Mouse (Mus musculus): ENCODE measurements around the gene Gata1. TPM values are rescaled to one million over a fixed set of nuclear protein-coding genes. Genes with fewer than 3 reads are reported as not detected.
"Not testable (repeated sequence)": the region's sequence is repeated elsewhere in the genome, so short reads cannot be mapped to it uniquely, and the experiment has no call there.

Gata1 gene
- total RNA-seq (2021) = not detected

DNA sequence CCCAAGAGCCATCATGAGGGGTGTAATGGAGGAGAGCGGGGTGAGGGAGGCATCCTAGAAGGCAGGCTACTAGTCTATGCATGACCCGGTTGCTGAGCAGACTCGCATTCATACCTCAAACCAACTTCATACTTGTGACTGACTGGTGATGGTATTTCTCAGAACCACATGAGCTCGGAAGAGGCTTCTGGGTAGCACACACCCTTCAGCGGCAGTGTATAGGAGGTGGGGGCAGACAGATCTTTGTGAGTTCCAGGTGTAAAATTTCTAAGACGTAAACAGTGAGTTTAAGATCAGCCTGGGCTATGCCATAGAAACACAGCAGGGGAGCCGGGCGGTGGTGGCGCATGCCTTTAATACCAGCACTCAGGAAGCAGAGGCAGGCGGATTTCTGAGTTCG, at the start of gene Gata1:
Gata1 (minus strand) TSS at position 180 of the 400 bp plus-strand sequence.
- DNase-seq = no peak
- intact Hi-C loops (cut with DNase I) = loop anchor here (2.0 kb wide), 1 partner anchor 15 kb away; no protein-coding TSS in a partner anchor

DNA sequence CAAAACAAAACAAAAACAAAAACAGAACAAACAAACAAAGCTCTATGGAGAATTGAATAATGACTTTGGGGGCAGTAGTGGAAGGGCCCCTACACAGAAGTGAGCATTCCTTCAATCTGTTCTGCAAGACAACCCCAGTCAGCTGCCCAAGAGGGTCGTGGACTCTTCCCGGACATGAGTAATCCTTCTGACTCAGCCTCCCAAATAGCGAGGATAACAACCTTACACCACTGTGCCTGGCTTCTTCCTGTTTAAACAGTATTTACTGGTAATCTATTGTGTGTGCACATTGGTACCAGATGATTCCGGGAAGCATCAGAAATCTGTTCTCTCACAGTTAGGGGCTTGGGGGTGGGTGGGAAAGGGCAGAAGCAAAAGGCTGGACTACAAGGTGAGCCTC, 48.9 kb upstream of the Gata1 start:
- intact Hi-C loops (cut with DNase I) = no loop called here
- no peak for DNase-seq

DNA sequence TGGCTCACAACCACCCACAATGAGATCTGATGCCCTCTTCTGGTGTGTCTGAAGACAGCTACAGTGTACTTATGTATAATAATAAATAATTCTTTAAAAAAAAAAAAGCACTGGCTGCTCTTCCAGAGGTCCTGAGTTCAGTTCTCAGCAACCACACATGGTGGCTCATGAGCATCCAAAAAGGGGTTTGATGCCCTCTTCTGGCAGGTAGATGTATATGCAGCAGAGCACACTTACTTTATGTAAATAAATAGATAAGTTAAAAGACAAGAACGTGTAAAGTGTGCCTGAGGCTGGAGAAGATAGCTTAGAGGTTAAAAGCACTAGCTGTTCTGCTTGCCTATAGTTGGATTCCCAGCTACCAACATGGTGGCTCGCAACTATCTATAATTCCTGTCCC, 46.9 kb upstream of the Gata1 start:
- intact Hi-C loops (cut with DNase I) = no loop called here
- DNase-seq = no peak

GRCm38 (mm10) chrX:8020111-8020778, 42.4 kb upstream of the Gata1 start:
- DNase-seq = no peak
- intact Hi-C loops (cut with DNase I) = no loop called here

DNA sequence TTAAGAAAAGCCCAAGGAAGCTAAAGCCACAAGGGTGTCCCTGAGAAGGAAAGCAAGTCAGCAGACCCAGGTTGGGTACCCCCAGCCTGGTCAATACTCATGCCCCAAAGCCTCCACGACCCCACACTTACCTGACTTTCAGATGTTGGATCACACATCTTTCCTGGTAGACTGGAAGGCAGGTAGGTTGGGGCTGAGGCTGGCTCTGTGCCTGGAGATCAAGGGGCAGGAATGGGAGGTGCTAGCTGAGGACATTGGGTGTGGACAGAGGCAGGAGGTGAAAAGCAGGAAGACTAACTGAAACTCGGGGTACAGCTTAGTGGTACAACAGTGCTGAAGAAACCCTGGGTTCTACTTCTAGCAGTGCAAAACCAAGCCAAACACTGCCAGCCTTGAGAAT, 40.4 kb upstream of the Gata1 start, which contains the start of gene Glod5:
Glod5 (minus strand) TSS at position 207 of the 400 bp plus-strand sequence.
- intact Hi-C loops (cut with DNase I) = no loop called here
- DNase-seq = no peak

GRCm38 (mm10) chrX:8017142-8017541, 39.3 kb upstream of the Gata1 start:
- intact Hi-C loops (cut with DNase I) = loop anchor here (1.0 kb wide), 1 partner anchor 101 kb away; no protein-coding TSS in a partner anchor
- peak; percentile 27 to 50 for DNase-seq

- DNase-seq = peak in 1 of 2 experiments; percentile 5
- intact Hi-C loops (cut with DNase I) = not testable (repeated sequence)
Observed at GRCm38 (mm10) chrX:8015675-8016074, 37.8 kb upstream of the Gata1 start.

GRCm38 (mm10) chrX:8013569-8014314, 35.9 kb upstream of the Gata1 start:
- intact Hi-C loops (cut with DNase I) = no loop called here
- DNase-seq = no peak

- no peak for DNase-seq
- intact Hi-C loops (cut with DNase I) = no loop called here
Observed at GRCm38 (mm10) chrX:8013157-8013556, 35.3 kb upstream of the Gata1 start.

GRCm38 (mm10) chrX:8009356-8009755, 31.5 kb upstream of the Gata1 start:
- DNase-seq; intact Hi-C loops (cut with DNase I): not testable (repeated sequence)

DNA sequence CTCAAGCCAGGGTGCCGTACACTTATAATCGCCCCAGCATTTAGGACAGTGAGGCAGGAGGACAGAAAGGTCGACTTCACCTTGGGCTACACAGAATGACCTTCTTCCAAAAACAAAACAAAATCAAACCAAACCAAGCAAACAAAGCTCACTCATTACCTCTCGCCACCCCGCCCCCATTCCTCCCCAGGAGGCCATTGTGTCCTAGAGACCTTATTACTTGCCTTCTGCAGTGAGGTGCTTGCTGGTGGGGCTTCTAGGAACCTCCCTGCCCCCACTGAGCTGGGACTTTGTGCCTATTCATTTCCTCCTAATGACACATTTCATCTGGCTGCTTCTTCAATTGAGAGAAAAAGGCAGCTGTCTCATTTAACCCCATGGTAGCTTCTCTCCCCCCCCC, 30.7 kb upstream of the Gata1 start:
- DNase-seq = no peak
- intact Hi-C loops (cut with DNase I) = no loop called here

DNA sequence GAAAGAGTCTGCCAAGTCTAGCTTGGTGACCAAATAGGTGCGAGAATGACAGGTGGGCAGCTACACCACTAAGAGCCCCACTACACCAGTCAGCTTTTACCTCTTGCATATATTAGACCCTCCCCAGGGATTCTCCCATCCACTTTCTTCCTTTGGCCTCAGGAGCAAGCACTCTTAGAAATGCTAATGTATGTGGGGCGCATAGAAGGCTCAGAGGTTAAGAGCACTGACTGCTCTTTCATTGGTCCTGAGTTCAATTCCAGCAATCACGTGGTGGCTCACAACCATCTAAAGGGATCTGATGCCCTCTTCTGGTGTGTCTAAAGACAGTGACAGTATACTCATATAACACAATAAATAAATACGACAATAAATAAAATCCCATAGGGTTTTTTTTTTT, 25.1 kb upstream of the Gata1 start:
- intact Hi-C loops (cut with DNase I) = no loop called here
- no peak for DNase-seq

GRCm38 (mm10) chrX:8002001-8002400, 24.1 kb upstream of the Gata1 start:
- peak in 1 of 2 experiments; percentile 2 for DNase-seq
- intact Hi-C loops (cut with DNase I) = no loop called here

DNA sequence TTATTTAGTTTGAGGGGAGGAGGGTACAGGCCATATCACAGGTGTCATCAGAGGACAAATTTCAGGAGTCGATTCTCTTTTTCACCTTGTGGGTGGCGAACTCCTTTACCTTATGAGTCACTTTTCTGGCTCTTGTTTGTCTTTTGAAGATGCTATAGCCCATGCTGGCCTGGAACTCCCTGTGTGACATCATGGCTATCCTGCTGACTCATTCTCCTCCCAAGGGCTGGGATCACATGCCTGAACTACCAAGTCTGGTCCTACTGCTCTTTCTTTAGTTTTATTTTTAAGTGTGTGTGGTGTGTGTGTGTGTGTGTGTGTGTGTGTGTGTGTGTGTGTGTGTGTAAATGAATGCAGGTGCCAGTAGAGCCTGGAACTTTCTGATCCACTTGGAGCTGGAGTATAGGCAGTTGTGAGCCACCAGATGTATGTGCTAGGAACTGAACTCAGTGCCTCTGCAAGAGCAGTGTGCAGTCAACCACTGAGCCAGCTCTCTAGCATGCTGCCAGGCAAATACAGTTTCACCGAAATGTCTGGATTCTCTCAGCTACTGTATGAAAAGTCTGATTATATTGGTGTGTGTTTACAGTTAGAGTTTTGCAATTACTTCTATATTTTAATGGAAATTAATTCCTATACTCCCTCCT, 22.8 kb upstream of the Gata1 start:
- no peak for DNase-seq
- intact Hi-C loops (cut with DNase I) = no loop called here

- DNase-seq = no peak
- intact Hi-C loops (cut with DNase I) = loop anchor here (2.0 kb wide), 1 partner anchor 16 kb away; no protein-coding TSS in a partner anchor
Observed at GRCm38 (mm10) chrX:7993068-7993735, 15.3 kb upstream of the Gata1 start.

- no peak for DNase-seq
- intact Hi-C loops (cut with DNase I) = loop anchor here (2.0 kb wide), 1 partner anchor 16 kb away; no protein-coding TSS in a partner anchor
Observed at GRCm38 (mm10) chrX:7992379-7993067, 14.7 kb upstream of the Gata1 start.

DNA sequence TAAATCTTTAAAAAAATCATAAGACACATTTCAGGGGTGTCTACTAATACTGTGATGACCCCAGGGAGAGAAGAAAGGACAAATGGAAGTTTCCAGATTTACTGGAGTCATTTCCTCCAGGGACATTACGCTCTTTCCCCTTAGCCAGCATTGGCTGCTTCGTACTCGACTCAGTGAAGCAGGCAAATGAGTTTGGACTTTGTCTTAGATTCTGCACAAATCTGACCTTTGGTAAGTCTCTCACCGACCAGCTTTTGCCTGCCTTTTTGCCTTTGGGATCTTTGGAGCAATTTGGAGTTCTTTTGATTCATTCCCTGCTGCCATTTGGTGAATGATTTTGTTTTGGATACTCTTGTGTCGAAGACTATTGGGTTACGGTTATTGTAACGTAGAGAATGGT, 3.5 kb upstream of the Gata1 start:
- DNase-seq = no peak
- intact Hi-C loops (cut with DNase I) = no loop called here

GRCm38 (mm10) chrX:7971292-7971691, 6.6 kb downstream of the Gata1 start:
- intact Hi-C loops (cut with DNase I) = no loop called here
- no peak for DNase-seq

DNA sequence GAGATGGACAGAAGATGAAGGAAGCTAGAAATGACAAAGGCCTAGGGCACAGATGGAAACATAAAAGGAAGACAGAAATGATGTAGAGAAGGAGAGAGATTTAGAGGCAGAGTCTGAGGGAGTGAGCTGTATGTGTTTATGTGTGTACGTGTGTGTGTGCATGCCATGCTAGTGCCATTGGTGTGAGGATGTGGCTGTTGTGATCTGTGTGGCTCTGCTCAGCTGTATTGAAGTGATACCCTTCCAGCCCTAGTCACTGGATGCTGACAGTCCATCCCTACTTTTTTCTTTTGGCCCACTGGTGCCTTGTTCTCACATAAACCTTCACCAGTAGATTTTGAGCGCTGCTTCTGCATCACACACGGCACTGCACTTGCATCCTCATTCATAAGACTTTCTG, 9.0 kb downstream of the Gata1 start:
- intact Hi-C loops (cut with DNase I) = no loop called here
- DNase-seq = no peak

- no peak for DNase-seq
- intact Hi-C loops (cut with DNase I) = no loop called here
Observed at GRCm38 (mm10) chrX:7968226-7968625, 9.6 kb downstream of the Gata1 start.

All from heart, postnatal 10 days (tissue).